Mouse (Mus musculus): ENCODE results near the gene Gatd1.
A peak's percentile ranks its signal among the peaks of the same experiment; 100 is the strongest.

Gatd1 gene

GRCm38 (mm10) chr7:141441460-141441859 lies 27.5 kb upstream of the Gatd1 start:
- peak; percentile 33 for DNase-seq

DNA sequence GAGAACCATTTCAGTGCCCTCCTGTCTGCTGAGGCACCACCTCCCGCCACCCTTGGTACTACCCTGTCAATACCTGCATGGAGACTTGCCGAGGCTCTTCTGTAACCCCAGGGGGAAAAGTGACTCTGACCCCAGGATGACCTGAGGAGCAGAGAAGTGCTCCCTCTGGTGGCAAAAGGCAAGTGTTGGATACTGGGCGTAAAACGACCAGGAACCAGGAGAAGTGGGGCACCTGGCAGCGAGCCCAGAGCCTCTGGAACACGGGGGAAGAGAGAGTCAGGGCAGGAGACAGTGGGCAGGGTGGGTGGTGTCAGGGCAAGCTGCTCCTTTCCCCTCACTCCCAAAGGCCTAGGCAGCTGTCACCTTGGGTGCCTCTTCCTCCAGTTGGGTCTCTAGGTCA lies 26.7 kb upstream of the Gatd1 start:
- peak; percentile 75 for DNase-seq

- peak; percentile 45 for DNase-seq
Observed at GRCm38 (mm10) chr7:141439811-141440210, 25.9 kb upstream of the Gatd1 start.

- peak; percentile 38 for DNase-seq
Observed at GRCm38 (mm10) chr7:141439140-141439679, 25.3 kb upstream of the Gatd1 start.

- DNase-seq: peak; percentile 84
Observed at GRCm38 (mm10) chr7:141438201-141438968, 24.4 kb upstream of the Gatd1 start.

DNA sequence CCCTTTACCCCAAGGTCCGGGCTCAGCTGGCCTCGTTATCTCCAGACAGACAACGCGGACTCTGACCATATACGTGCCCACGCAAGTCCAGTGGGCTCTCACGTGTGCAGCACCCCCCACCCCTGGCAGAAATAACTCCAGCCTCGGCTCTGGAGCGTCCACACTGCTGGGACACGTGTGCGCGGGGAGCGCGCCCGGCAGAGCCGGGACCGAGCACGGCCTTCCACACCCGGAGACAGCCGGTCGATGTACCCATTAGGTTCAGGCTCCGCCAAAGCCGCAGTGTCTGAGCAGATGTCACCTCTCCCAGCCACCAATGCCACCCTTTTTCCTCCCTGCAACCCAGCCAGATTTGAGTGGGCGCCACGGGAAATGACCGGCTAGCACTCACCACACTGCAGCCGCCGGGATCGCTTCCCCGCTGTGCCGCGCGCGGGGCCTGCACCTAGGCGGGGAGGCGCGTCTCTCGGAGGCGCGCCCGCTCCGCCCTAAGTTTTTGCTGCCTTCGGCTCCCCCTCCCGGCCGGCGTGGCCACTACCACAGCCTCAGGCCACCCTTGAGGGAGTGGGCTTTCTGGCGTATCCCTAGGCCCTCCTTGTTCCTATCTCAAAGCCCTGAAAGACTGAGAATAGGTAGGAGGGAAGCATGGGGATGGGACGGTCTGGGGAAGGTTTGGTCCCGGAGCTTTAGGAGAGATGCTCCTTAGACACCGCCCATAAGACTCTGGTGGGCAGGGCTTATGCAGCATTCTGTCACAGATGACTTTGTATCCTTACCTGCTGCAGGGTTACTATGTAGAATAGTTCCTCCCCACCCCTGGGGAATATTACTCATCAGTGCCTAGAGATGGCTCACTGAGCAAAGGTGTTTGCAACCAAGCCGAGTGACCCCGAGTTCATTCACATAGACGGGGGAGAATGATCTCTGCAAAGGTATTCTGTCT lies 23.5 kb upstream of the Gatd1 start, which contains the start of gene Slc25a22:
TSS of gene Slc25a22 (minus strand) at position 715 of the 943 bp plus-strand sequence.
- DNase-seq: peak; percentile 84

DNA sequence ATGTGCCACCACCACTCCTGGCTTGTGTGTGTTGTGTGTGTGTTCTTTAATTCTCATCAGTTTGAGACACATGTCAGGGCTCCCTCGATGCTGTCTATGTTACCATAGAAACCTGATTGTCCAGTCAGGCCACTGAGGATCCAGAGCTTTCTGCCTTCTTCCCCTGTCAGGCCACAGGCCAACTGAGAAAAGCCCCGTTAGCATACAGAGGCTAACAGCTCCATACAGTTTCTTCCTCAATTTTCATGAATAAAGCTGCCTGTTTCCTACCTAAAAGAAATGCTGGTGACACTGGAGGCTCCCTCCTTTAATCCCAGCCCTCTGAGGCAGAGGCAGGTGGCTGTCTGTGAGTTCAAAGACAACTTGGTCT lies 22.6 kb upstream of the Gatd1 start:
- peak; percentile 36 for DNase-seq

GRCm38 (mm10) chr7:141435856-141436522 lies 22.1 kb upstream of the Gatd1 start:
- peak; percentile 30 for DNase-seq

DNA sequence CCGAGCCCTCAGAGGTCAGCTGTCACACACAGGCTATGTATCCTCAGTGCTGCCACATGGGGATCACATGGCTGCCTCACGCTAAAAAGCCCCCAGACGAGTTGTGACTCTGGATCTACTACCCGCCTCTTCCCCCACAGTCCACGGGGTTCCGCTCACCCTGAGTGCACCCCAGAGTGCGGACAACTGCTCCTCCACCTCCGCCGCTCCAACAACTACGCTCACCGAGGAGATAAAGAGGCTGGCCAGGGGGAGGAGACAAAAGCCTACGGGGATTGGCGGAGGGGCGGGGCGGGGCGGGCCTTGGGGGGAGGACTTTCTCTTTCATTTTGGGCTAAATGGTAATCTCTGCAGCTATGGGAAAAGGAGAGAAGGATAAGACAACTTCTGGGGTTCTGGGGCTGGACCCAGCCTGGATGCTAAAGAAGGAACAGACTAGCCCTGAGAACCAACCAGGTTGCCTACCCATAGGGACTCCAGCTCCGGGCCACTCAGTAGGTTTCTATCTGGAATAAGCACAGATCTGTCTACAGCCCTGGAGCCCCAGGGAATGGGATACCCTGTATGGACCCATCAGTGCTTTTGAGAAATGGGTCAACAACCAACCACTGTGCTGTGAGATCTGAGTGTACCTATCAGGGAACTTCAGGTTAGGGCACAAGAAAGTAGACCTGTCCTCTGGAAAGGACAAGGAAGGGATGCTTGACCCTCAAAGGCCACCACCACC lies 21.4 kb upstream of the Gatd1 start:
- DNase-seq: peak; percentile 74

DNA sequence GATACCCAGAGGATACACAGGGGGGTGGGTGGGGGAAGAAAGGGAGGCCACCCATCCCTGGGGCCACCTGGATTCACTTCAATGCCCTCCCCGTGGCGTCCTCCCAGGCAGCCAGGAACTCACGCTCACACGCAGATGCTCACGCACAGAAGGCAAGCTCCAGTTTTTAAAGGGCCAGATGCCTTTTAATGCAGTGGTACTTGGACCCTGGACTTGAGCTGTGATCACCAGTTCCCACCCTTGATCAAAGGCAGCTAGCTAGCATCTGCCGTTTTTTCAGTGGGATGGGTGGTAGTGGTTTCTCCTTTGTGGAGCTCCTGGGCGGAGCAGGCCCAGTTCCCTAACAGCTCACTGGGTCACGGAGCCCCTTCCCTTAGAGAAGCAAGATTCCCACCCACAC lies 20.5 kb upstream of the Gatd1 start:
- peak; percentile 78 for DNase-seq

- peak; percentile 64 for DNase-seq
Observed at GRCm38 (mm10) chr7:141433517-141434400, 19.8 kb upstream of the Gatd1 start.

DNA sequence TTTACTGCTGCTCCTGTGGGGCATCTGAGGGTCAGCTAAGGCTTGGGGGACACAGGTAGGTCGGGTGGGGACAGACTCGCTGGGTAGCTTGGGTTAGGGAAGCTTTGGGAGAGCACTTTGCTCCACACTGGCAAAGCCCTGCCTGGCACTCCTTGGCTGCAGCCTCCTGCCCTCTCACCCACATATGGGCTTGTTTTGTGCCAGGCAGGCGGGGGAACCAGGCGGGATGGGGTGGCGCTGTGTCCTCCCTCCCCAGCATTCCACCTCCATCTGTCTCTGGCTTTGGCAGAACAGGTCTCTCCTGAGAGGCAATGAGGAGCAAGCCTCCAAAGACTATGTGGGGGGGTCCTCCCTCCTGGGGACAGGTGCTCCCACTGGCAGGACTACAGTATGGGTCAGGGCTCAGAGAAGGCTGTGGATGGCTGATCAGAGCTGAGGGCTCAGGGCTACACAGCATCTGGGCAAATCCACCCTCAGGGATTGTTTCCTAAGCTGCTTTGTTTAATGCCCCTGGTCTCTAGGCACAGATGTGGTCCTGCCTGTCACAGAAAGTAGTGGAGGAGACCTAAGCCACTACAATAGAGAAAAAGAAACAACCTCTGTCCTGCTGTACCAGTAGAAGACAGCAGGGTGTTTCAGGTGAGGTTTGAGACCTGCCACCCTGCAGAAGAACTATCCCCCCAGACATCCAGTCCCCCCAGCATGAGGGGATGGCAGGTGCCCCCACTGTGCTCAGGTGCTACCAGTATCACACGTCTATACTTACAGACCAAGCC lies 19.0 kb upstream of the Gatd1 start:
- peak; percentile 93 for DNase-seq

DNA sequence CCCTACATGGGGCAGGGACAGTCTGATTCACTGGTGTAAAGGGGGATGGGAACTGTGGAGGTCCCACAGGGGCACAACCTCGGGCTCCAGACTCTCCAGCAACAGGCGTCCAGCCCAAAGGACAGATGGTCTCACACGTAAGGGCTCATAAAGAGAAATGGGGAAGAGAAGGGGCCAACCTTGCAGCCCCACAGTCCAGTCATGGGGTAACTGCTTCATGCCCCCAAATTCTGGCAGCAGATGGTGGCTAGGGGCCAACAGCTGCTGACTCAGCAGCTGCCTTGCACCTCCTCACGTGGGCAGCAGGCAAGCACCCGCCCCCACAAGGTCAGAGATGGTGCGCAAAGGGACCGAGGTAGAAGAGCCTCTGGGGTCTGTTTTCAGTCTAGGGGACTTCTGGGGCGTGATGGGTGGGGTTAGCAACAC lies 18.3 kb upstream of the Gatd1 start:
- peak; percentile 67 for DNase-seq

- DNase-seq: peak; percentile 50
Observed at GRCm38 (mm10) chr7:141431434-141432185, 17.7 kb upstream of the Gatd1 start.

GRCm38 (mm10) chr7:141430585-141431240 lies 16.8 kb upstream of the Gatd1 start:
- DNase-seq: peak; percentile 53

DNA sequence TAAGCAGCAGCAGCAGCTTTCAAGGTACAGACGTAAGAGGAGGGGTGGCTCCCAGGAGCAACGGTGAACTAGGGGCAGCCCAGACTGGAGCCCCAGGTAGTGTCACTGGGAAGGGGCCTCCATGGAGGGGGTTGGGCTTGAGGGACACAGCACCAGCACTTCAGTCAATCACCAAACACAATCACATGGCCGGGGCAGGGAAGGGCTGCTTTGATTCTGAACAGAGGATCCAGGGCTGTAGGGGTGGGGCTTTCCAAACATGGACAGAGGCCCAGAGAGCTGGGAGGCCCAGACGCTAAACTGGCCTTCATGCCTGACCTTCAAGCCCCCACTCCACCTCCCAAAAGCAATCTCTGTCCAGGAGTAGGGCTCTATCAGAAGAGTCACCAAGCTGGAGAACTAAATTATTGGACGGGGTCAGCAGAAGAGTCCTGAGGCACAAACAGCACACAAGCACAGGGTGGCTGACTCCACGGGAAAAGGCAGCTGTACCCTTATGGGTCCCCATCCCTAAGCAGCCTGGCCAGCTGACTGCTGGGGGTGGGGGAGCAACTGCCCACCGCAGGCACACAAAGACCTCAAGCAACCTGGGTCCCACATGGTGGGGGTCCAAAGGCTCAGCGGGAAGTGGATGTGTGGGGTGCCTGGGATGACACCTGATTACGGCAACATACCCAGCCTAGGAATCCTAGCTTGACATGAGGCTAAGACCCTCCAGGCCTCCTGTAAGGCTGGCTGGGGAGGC lies 16.1 kb upstream of the Gatd1 start:
- peak; percentile 55 for DNase-seq

GRCm38 (mm10) chr7:141429310-141429709 lies 15.4 kb upstream of the Gatd1 start, which contains the start of gene Cend1:
TSS of gene Cend1 (minus strand) at chr7:141429491.
- DNase-seq: peak; percentile 89

DNA sequence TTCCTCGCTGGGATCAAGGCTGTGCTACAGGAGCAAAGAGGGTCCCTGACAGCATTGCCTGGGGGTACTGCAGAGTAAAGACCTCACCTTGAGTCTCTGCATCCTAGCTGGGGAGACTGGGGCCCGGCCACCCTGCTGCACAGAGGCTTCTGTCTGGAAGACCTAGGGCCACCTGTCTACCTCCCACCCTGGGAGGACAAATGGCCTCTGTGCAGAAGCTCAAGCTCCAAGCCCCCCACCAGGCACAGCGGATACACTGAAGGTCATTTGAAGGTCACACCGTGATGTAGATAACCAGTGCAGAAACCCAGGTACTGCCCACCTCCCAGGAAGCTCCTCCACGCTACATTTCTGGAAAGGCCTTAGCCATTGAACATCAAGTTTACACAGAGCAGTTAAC lies 14.8 kb upstream of the Gatd1 start:
- DNase-seq: no peak
